Mouse (Mus musculus): Measurements from ENCODE around the gene Esrrb. TPM values are rescaled to one million over a fixed set of nuclear protein-coding genes. Genes with fewer than 3 reads are reported as not detected.
A peak's percentile ranks its signal among the peaks of the same experiment; 100 is the strongest.

Esrrb gene
- polyA plus RNA-seq, 1 experiment from 2014 or later = 4.7 TPM

DNA sequence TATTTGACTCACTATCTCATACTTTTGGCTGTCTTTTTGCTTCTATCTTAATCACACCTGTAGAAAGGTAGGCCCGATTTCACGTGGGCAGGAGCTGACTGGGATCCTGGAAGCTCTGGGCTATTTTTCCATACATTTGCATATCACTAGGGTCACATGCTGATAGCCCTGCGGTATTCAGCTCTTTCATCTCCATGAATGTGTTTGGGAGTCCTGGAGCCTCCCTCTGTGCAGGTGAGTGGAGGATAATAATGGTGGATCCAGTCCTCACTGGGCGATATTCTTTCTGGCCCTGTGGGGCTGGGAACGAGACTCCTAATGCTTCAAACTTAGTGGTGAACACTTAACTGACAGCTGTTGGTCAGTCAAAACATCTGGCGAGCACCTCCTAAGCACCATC, 110.0 kb downstream of the Esrrb start:
- Histone ChIP-seq H3K4me2 (no peak overlapping the region), H3K4me3 (replicated peaks) (no peak overlapping the region), H3K27ac (replicated peaks) (no peak overlapping the region), H3K9me3 (replicated peaks) (no peaks in the 10 kb centered on the region), H3K27me3 (replicated peaks) (no peaks in the 10 kb centered on the region), H3K9ac (replicated peaks) (no peak overlapping the region), H3K4me1 (no peaks in the 10 kb centered on the region), H3K36me3 (no peaks in the 10 kb centered on the region)
- no peak for ATAC-seq (ENCODE audit: low FRiP score)
- 57% methylated on average over 6 of the region's 6 CpGs for WGBS

DNA sequence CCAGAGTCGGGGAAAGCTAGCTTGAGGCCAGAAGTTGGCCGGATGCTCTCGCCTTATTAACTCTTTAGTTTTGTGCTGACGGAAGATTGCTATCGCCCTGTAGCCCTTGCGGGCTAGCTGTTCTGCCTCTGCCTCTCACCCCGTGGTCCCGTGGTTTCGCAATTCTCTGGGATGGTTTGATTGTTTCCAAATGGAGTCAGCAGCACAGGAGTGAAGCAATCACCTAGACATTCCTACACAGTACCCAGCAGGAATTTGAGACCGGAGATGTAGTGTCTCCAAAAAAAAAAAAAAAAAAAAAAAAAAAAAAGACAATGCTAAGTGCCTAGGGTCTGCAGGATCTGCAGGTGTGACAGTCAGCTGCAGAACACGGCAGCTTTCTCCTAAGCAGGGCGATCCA, 112.7 kb downstream of the Esrrb start:
- Histone ChIP-seq H3K9me3 (replicated peaks) (no peaks in the 10 kb centered on the region), H3K4me1 (no peaks in the 10 kb centered on the region), H3K4me2 (no peak overlapping the region), H3K27me3 (replicated peaks) (no peaks in the 10 kb centered on the region), H3K4me3 (replicated peaks) (no peak overlapping the region), H3K9ac (replicated peaks) (no peak overlapping the region), H3K27ac (replicated peaks) (no peak overlapping the region), H3K36me3 (no peaks in the 10 kb centered on the region)
- WGBS = 73% methylated on average over 12 of the region's 12 CpGs
- no peak for ATAC-seq (ENCODE audit: low FRiP score)

DNA sequence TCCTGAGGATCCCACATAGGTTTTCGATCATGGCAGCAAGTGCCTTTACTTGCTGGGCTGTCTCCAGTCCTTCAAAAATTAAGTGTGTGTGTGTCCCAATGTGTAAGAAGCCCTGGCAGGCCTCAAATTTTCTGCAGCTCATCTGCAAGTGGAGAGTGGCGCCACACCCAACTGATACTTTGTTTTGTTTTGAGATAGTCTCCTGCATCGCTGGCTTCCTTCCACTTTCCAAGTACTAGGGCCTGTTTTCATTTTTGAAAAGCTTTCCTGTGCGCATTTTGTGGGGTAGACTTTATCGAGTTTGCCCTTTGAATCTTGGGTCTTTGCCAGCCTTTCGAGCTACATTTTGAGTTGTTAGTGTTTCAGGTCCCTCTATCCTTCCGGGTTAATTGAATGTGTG, 115.1 kb downstream of the Esrrb start:
- Histone ChIP-seq H3K27me3 (replicated peaks) (no peaks in the 10 kb centered on the region), H3K36me3 (no peaks in the 10 kb centered on the region), H3K4me2 (no peak overlapping the region), H3K27ac (replicated peaks) (no peak overlapping the region), H3K4me1 (no peaks in the 10 kb centered on the region), H3K9me3 (replicated peaks) (no peaks in the 10 kb centered on the region), H3K9ac (replicated peaks) (no peak overlapping the region), H3K4me3 (replicated peaks) (no peak overlapping the region)
- WGBS = 86% methylated on average over 7 of the region's 7 CpGs
- ATAC-seq (ENCODE audit: low FRiP score) = no peak

DNA sequence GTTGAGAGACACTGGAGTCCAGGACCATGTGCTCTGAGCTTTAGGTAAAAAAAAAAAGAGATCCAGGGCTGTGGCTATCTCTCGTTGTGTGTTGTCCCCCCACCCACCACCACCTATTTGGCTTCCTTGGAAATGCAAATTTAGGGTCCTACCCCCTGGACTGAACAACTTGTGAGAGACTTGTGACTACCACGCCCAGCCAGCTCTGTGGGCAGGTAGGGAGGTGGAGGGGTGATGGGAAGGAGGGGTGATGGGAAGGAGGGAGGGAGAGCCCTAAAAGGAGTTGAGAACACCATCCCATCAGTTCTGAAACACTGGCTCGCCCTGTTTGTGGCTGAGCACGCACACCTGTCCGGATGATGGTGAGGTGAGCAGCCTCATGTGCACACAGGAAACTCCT, 118.0 kb downstream of the Esrrb start:
- Histone ChIP-seq H3K4me3 (replicated peaks) (no peak overlapping the region), H3K36me3 (no peaks in the 10 kb centered on the region), H3K4me2 (no peak overlapping the region), H3K4me1 (no peaks in the 10 kb centered on the region), H3K9ac (replicated peaks) (no peak overlapping the region), H3K27me3 (replicated peaks) (0 out of 2 replicates have a peak, but pooled peaks cover 3% of the 10 kb centered on the region), H3K27ac (replicated peaks) (no peak overlapping the region), H3K9me3 (replicated peaks) (no peaks in the 10 kb centered on the region)
- no peak for ATAC-seq (ENCODE audit: low FRiP score)
- whole genome bisulfite sequencing = 79% methylated on average over 5 of the region's 5 CpGs

DNA sequence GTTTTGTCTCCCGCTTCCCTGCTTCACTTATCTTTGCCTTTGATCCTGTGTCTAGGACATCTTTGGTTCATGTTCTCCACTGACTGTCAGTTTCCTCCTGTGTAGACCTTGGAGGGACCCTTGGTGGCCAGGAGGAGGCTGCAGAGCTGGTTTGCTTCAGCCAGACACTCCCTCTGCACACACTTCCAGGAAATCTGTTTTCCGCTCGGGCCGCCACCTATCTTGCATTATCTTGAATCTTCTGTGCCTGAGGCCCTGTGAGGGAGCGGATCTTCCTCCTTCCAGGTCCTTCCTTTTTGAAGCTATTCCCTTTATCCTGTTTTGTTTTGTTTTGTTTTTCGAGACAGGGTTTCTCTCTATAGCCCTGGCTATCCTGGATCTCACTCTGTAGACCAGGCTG, 121.1 kb downstream of the Esrrb start:
- no peaks in the 10 kb centered on the region for H3K4me1 ChIP-seq
- H3K4me3 ChIP-seq (replicated peaks) = no peak overlapping the region
- H3K27me3 ChIP-seq (replicated peaks) = 0 out of 2 replicates have a peak, but pooled peaks cover 3% of the 10 kb centered on the region
- whole genome bisulfite sequencing = 93% methylated on average over 6 of the region's 6 CpGs
- no peak overlapping the region for H3K9ac ChIP-seq (replicated peaks)
- H3K36me3 ChIP-seq = no peaks in the 10 kb centered on the region
- no peak overlapping the region for H3K27ac ChIP-seq (replicated peaks)
- H3K9me3 ChIP-seq (replicated peaks) = no peaks in the 10 kb centered on the region
- no peak for ATAC-seq (ENCODE audit: low FRiP score)
- no peak overlapping the region for H3K4me2 ChIP-seq

DNA sequence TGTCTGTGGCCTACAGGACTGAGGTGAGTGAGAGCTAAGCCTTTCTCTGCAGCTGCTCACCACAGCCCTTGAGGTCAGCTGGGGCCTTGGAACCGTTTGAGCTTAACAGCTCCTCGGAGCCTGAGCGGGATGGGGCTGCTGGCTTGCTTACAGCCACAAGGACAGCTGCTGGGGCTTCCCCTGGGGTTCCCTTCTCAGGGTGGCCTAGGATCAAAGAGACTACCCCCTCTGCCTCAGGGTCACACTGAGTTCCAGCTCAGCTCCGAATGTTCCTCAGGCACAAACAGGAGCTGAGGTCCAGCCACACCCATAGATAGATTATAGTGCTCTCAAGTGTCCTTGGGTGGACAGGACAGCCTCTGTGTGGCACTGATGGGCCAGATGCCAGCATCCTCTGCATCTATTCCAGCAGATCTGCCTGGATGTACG, 122.5 kb downstream of the Esrrb start:
- H3K27ac ChIP-seq (replicated peaks) = no peak overlapping the region
- H3K4me3 ChIP-seq (replicated peaks) = no peak overlapping the region
- ATAC-seq (ENCODE audit: low FRiP score) = no peak
- H3K4me1 ChIP-seq = no peaks in the 10 kb centered on the region
- no peaks in the 10 kb centered on the region for H3K9me3 ChIP-seq (replicated peaks)
- no peak overlapping the region for H3K4me2 ChIP-seq
- 46% methylated on average over 5 of the region's 5 CpGs for WGBS
- H3K27me3 ChIP-seq (replicated peaks) = 0 out of 2 replicates have a peak, but pooled peaks cover 3% of the 10 kb centered on the region
- H3K36me3 ChIP-seq = no peaks in the 10 kb centered on the region
- H3K9ac ChIP-seq (replicated peaks) = no peak overlapping the region

DNA sequence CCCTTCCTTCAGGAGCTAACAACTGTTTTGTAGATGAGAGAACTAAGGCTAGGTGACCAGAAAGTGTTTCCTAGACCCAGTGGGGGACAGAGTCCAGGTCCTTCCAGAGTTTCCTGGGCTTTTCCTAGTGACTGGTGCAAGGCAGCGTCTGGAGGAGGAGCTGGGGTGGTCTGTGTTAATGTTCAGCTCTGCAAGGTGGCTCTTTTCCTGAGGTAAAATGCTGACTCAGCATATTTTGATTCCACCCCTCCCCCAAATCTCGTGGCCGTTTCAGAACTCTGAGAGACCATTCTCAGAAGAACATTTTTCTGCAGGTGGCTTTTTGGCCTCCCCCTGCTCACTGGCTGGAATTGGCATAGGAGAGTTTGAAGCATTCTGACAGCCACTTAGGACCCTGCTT, 127.1 kb downstream of the Esrrb start:
- Histone ChIP-seq H3K4me3 (replicated peaks) (no peak overlapping the region), H3K9ac (replicated peaks) (no peak overlapping the region), H3K4me1 (peaks cover 7% of the 10 kb centered on the region; the same call in 1 of the 2 replicates), H3K4me2 (no peak overlapping the region), H3K27me3 (replicated peaks) (no peaks in the 10 kb centered on the region), H3K27ac (replicated peaks) (no peak overlapping the region), H3K36me3 (no peaks in the 10 kb centered on the region), H3K9me3 (replicated peaks) (no peaks in the 10 kb centered on the region)
- no peak for ATAC-seq (ENCODE audit: low FRiP score)
- WGBS = 74% methylated on average over 3 of the region's 3 CpGs

DNA sequence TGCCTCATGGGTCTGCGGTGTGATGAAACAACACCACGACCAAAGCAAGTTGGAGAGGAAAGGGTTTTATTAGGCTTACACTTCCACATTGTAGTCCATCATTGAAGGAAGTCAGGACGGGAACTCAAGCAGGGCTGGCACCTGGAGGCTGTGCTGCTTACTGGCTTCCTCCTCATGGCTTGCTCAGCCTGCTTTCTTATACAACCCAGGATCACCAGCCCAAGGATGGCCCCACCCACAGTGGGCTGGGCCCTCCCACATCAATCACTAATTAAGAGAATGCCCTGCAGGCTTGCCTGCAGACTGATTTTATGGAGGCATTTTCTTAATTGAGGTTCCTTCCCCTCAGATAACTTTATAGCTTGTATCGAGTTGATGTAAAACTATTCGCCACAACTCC, 129.1 kb downstream of the Esrrb start:
- Histone ChIP-seq H3K4me1 (peaks cover 11% of the 10 kb centered on the region; the same call in 1 of the 2 replicates), H3K9me3 (replicated peaks) (no peaks in the 10 kb centered on the region), H3K27me3 (replicated peaks) (no peaks in the 10 kb centered on the region), H3K27ac (replicated peaks) (no peak overlapping the region), H3K4me2 (no peak overlapping the region), H3K9ac (replicated peaks) (no peak overlapping the region), H3K4me3 (replicated peaks) (no peak overlapping the region), H3K36me3 (no peaks in the 10 kb centered on the region)
- ATAC-seq (ENCODE audit: low FRiP score) = no peak
- WGBS = 52% methylated on average over 5 of the region's 5 CpGs

DNA sequence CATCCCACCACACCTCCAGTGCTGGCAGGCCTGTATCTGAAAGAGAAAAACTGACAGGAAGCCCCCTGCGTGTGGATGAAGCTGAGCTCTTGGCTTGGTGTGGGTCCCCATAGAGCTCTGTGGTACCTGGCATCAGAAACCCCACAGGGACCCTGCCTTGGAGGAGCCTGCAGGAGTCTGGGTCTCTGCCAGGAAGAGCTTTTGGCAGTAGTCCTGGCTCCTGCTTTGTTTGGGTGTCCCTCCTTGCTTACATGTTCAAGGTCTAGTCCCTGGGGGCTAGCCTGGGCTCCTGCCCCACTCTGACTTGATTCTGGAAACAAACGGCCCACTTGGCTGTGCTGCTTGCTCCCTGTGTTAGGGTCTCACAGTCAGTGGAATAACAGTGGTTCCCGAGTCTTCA, 130.6 kb downstream of the Esrrb start:
- Histone ChIP-seq H3K4me3 (replicated peaks) (no peak overlapping the region), H3K4me1 (peaks cover 11% of the 10 kb centered on the region; the same call in 1 of the 2 replicates), H3K27ac (replicated peaks) (no peak overlapping the region), H3K4me2 (no peak overlapping the region), H3K9me3 (replicated peaks) (no peaks in the 10 kb centered on the region), H3K36me3 (no peaks in the 10 kb centered on the region), H3K9ac (replicated peaks) (no peak overlapping the region), H3K27me3 (replicated peaks) (no peaks in the 10 kb centered on the region)
- WGBS = 74% methylated on average over 3 of the region's 3 CpGs
- ATAC-seq (ENCODE audit: low FRiP score) = no peak

DNA sequence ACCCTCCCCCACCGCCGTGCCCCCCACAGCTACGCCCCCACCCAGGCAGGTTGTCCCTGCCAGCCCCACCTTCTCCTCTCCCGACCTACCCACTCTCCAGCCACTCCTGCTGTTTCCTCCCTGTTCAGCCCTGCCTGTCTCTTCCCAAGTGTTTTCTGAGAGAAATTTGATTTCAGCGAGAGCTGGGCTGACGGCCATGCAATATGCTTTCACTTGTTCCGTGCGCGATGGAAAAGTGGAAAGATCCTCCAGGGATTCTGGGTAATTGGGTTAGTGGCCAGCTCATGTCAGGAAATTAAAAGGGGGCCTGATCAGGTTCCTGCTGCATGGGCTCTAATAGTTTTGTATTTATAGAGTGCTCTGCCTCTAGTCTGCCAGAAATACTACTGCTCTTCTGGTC, 131.9 kb downstream of the Esrrb start:
- Histone ChIP-seq H3K9me3 (replicated peaks) (no peaks in the 10 kb centered on the region), H3K36me3 (no peaks in the 10 kb centered on the region), H3K4me3 (replicated peaks) (no peak overlapping the region), H3K4me2 (peak overlapping the region; percentile 20; the same call in 1 of the 2 replicates), H3K27me3 (replicated peaks) (no peaks in the 10 kb centered on the region), H3K9ac (replicated peaks) (no peak overlapping the region), H3K4me1 (peaks cover 11% of the 10 kb centered on the region; the same call in 1 of the 2 replicates), H3K27ac (replicated peaks) (no peak overlapping the region)
- ATAC-seq (ENCODE audit: low FRiP score) = no peak
- 28% methylated on average over 9 of the region's 9 CpGs for WGBS

DNA sequence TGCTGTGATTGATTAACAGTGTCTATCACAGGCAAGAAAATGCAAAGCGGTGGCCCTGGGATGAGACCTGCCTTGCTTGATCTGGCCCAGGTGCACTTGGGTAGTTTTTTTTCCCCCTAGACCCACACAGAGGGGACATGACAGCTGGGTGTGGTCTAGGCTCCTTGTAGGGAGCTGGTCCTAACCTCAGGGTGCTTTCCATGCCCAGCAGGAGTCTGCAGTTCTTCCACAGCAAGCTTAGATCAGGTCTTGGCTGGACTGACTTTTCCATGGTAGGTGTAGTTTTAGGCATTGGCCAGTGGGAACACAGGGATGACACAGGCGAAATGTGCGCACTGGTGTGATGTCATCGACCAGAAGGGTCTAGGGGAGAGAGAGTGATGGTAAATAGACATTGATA, 136.2 kb downstream of the Esrrb start:
- WGBS = 91% methylated on average over 4 of the region's 4 CpGs
- H3K4me3 ChIP-seq (replicated peaks) = no peak overlapping the region

DNA sequence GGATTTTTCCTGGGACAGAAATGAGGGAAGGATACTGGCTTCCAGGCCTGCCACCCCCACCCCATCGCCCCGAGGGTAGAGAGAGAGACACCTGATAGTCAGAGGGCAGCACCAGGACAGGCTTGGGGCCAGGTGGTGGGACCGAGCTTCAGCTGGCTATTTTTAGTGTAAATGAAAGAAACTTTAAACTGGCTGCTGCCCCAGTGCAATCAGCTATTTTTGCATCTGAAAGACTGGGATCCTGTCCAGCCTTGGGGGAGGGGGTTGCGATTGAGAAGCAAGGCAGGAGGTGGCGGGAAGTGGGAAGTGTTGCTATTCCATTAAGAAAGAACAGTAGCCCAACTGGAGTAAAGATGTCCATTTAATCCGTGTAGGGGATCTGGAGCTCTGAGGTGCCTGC, 137.8 kb downstream of the Esrrb start:
- no peak overlapping the region for H3K27ac ChIP-seq (replicated peaks)
- no peaks in the 10 kb centered on the region for H3K9me3 ChIP-seq (replicated peaks)
- no peaks in the 10 kb centered on the region for H3K36me3 ChIP-seq
- H3K9ac ChIP-seq (replicated peaks) = no peak overlapping the region
- H3K27me3 ChIP-seq (replicated peaks) = no peaks in the 10 kb centered on the region
- no peak overlapping the region for H3K4me2 ChIP-seq
- no peak overlapping the region for H3K4me3 ChIP-seq (replicated peaks)
- 15% methylated on average over 6 of the region's 6 CpGs for WGBS
- peaks cover 9% of the 10 kb centered on the region for H3K4me1 ChIP-seq
- no peak for ATAC-seq (ENCODE audit: low FRiP score)

More for the DNA sequence above, 136.2 kb downstream of the Esrrb start:
- H3K27ac ChIP-seq (replicated peaks) = no peak overlapping the region
- no peaks in the 10 kb centered on the region for H3K9me3 ChIP-seq (replicated peaks)
- no peaks in the 10 kb centered on the region for H3K27me3 ChIP-seq (replicated peaks)
- peaks cover 20% of the 10 kb centered on the region for H3K4me1 ChIP-seq
- no peaks in the 10 kb centered on the region for H3K36me3 ChIP-seq
- ATAC-seq (ENCODE audit: low FRiP score) = no peak
- H3K4me2 ChIP-seq = no peak overlapping the region
- no peak overlapping the region for H3K9ac ChIP-seq (replicated peaks)

DNA sequence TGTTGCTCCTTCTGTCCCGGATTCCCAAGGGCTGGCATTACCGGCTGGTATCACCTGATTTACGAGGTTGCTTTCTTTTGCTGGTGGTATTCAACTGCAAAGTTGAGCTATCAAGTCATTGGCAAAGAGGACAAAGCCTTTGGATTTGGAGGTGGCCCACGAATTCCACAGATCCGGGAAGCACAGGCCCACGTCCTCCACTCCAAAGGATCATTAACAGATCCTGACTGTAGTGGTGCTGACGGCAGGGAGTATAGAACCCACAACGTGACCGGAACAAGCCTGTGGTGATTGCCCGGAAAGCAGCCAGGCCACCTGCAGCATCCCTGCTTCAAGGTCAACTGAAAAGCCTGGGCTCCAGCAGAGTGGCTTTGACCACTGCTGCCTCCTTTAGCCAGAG, 140.8 kb downstream of the Esrrb start:
- Histone ChIP-seq H3K4me2 (no peak overlapping the region), H3K27me3 (replicated peaks) (no peaks in the 10 kb centered on the region), H3K9me3 (replicated peaks) (no peaks in the 10 kb centered on the region), H3K4me1 (peaks cover 9% of the 10 kb centered on the region), H3K36me3 (no peaks in the 10 kb centered on the region), H3K4me3 (replicated peaks) (no peak overlapping the region), H3K27ac (replicated peaks) (no peak overlapping the region), H3K9ac (replicated peaks) (no peak overlapping the region)
- no peak for ATAC-seq (ENCODE audit: low FRiP score)
- 50% methylated on average over 10 of the region's 10 CpGs for WGBS

Measured in neural tube, embryonic 15.5 days (tissue).